Mouse (Mus musculus) liver, adult 2 months (tissue): ENCODE measurements around the gene Tmem91. TPM values are rescaled to one million over a fixed set of nuclear protein-coding genes. Genes with fewer than 3 reads are reported as not detected.
A peak's percentile ranks its signal among the peaks of the same experiment; 100 is the strongest.

ENCODE experiments used
- DNase-seq: peaks from one replicate; pipeline ENCODE4 v3.0.0-alpha.2; 2011; ENCODE audit warnings: low read depth, low spot score; ENCODE audit errors: extremely low read depth
- H3K27ac ChIP-seq: fragments of 200-500 bp; replicated peaks from 2 replicates; pipeline ENCODE4 v1.5.1; 2012; ENCODE audit warnings: low read depth, mild to moderate bottlenecking, control low read depth, inconsistent platforms, low read length; ENCODE audit not compliant: insufficient read depth
- H3K27me3 ChIP-seq: fragments of 200-500 bp; 2 replicates; pipeline ENCODE4 v1.6.1; 2012; ENCODE audit warnings: mild to moderate bottlenecking, moderate library complexity, low read length, inconsistent platforms; ENCODE audit not compliant: control insufficient read depth, insufficient read depth
- H3K36me3 ChIP-seq: fragments of 200-500 bp; 2 replicates; pipeline ENCODE4 v1.6.1; 2012; ENCODE audit warnings: low read length, inconsistent platforms; ENCODE audit not compliant: control insufficient read depth, insufficient read depth
- H3K4me1 ChIP-seq: fragments of 200-500 bp; 2 replicates; pipeline ENCODE4 v1.6.1; 2011; ENCODE audit warnings: low read length; ENCODE audit not compliant: control insufficient read depth, insufficient read depth
- H3K4me3 ChIP-seq: fragments of 200-500 bp; 2 replicates; pipeline ENCODE4 v1.5.1; 2011; ENCODE audit warnings: low read depth, mild to moderate bottlenecking, control low read depth, low read length, moderate library complexity; ENCODE audit not compliant: insufficient read depth
- H3K79me2 ChIP-seq: fragments of 200-500 bp; 2 replicates; pipeline ENCODE4 v1.6.1; 2012; ENCODE audit warnings: inconsistent platforms, mild to moderate bottlenecking, low read length, moderate library complexity; ENCODE audit not compliant: control insufficient read depth, insufficient read depth
- H3K9ac ChIP-seq: fragments of 200-500 bp; 2 replicates; pipeline ENCODE4 v1.6.1; 2012; ENCODE audit warnings: low read depth, mild to moderate bottlenecking, control low read depth, inconsistent platforms, low read length
- CTCF ChIP-seq: fragments of 200-500 bp; IDR thresholded peaks from 2 replicates; pipeline ENCODE4 v1.5.1; 2011; ENCODE audit warnings: low read depth, low read length, control low read depth
- POLR2A ChIP-seq: fragments of 200-500 bp; IDR thresholded peaks from 2 replicates; pipeline ENCODE4 v1.6.1; 2011; ENCODE audit warnings: low read length, control low read depth; ENCODE audit not compliant: insufficient read depth; ENCODE audit errors: extremely low read depth
- WGBS: fragments of 180-500 bp; shearing (Covaris S2); methylation state at CpG from one replicate; pipeline ENCODE4 v1.1.7; 2018; 5-methylcytosine and 5-hydroxymethylcytosine counted together
- polyA plus RNA-seq: library from polyadenylated mRNA; depleted of rRNA; stranded (reverse); fragments of >200 nt; gene quantifications from 2 replicates; pipeline ENCODE4 v1.2.3, GENCODE M21; 2012
- total RNA-seq: library from RNA; depleted of rRNA; stranded (reverse); fragments of >200 nt; gene quantifications from 2 replicates; pipeline ENCODE4 v1.2.3, GENCODE M21; 2014

Tmem91 gene
- total and polyA plus RNA-seq, 2 experiments = not detected

GRCm38 (mm10) chr7:25685926-25686470 lies 11.0 kb upstream of the Tmem91 start:
- WGBS = 85% methylated on average over 21 of the region's 21 CpGs
- no peaks in the 10 kb centered on the region for H3K36me3 ChIP-seq
- DNase-seq = no peak
- H3K4me3 ChIP-seq = no peak overlapping the region
- H3K27me3 ChIP-seq = peaks cover 6% of the 10 kb centered on the region; the same call in 1 of the 2 replicates
- no peak overlapping the region for H3K9ac ChIP-seq
- H3K27ac ChIP-seq = no peak overlapping the region
- 0 out of 2 replicates have a peak, but pooled peaks cover 3% of the 10 kb centered on the region for H3K4me1 ChIP-seq
- H3K79me2 ChIP-seq = no peaks in the 10 kb centered on the region
- TF ChIP-seq POLR2A (no peak), CTCF (no peak)

- H3K27me3 ChIP-seq = peaks cover 6% of the 10 kb centered on the region; the same call in 1 of the 2 replicates
- peaks cover 5% of the 10 kb centered on the region; the same call in 1 of the 2 replicates for H3K4me1 ChIP-seq
- no peaks in the 10 kb centered on the region for H3K36me3 ChIP-seq
- no peak for TF ChIP-seq CTCF
- no peak for TF ChIP-seq POLR2A
- H3K79me2 ChIP-seq = no peaks in the 10 kb centered on the region
- no peak overlapping the region for H3K4me3 ChIP-seq
- DNase-seq = no peak
- H3K9ac ChIP-seq = no peak overlapping the region
- 93% methylated on average over 6 of the region's 6 CpGs for WGBS
- no peak overlapping the region for H3K27ac ChIP-seq
These were observed 9.7 kb upstream of the Tmem91 start for GRCm38 (mm10) chr7:25684659-25685058.

- H3K27me3 ChIP-seq = peaks cover 6% of the 10 kb centered on the region; the same call in 1 of the 2 replicates
- peak overlapping the region; percentile 47; the same call in 1 of the 2 replicates for H3K27ac ChIP-seq
- 78% methylated on average over 7 of the region's 7 CpGs for WGBS
- H3K4me1 ChIP-seq = peaks cover 5% of the 10 kb centered on the region; the same call in 1 of the 2 replicates
- no peak overlapping the region for H3K4me3 ChIP-seq
- no peaks in the 10 kb centered on the region for H3K79me2 ChIP-seq
- no peaks in the 10 kb centered on the region for H3K36me3 ChIP-seq
- TF ChIP-seq POLR2A = no peak
- TF ChIP-seq CTCF = no peak
- H3K9ac ChIP-seq = peak overlapping the region; percentile 1; the same call in 1 of the 2 replicates
- peak; percentile 35 for DNase-seq
These were observed 8.7 kb upstream of the Tmem91 start for GRCm38 (mm10) chr7:25683474-25684180.

DNA sequence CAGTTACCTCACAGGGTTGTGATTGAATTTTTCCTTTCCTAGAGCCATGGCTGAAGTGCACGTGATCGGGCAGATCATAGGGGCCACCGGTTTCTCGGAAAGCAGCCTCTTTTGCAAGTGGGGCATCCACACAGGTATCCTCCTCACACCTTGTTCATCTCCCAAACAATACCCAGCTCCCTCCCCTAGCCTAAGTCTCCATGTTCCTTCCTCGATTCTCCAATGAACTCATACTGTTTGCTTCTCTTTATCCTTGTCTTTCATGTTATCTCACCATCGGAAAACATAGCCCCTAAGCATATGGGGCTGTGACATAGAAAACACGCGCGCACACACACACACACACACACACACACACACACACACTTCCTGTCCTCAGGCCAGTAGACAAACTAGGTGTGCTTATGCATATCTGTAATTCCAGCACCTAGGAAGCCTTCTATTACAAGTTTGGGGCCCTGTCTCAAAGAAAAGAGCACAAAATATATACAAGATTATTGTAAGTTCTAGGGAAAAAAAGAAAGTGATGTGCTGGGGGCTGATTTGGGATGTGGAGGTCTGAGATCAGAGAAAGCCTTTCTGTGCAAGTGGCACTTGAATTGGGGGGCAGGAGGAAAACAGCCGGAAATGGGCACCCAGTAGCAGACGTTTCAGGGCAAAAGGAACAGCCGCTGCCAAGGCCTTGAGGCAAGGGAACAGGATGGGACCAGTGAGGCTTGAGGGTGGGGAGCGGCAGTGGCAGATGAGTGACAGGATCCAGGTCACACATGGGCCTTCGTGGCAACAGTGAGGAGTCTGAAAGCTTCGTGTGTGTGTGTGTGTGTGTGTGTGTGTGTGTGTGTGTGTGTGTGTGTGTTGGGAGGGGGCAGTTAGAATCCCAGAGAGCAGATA lies 6.6 kb upstream of the Tmem91 start:
- Histone ChIP-seq H3K27ac (no peak overlapping the region), H3K36me3 (no peaks in the 10 kb centered on the region), H3K4me1 (peaks cover 5% of the 10 kb centered on the region; the same call in 1 of the 2 replicates), H3K27me3 (no peaks in the 10 kb centered on the region), H3K4me3 (no peak overlapping the region), H3K79me2 (no peaks in the 10 kb centered on the region), H3K9ac (no peak overlapping the region)
- WGBS = 67% methylated on average over 15 of the region's 15 CpGs
- no peak for DNase-seq
- no peak for TF ChIP-seq POLR2A
- no peak for TF ChIP-seq CTCF

- TF ChIP-seq CTCF = no peak
- TF ChIP-seq POLR2A = 0 out of 2 replicates have a peak, but pooled peaks have one; percentile 29
- DNase-seq = peak; percentile 81
- Histone ChIP-seq H3K9ac (peak within 1 kb of the TSS; percentile 80), H3K4me3 (peak within 1 kb of the TSS; percentile 81), H3K36me3 (no peaks in the 10 kb centered on the region), H3K27me3 (no peaks in the 10 kb centered on the region), H3K79me2 (no peaks in the 10 kb centered on the region), H3K4me1 (peaks cover 6% of the 10 kb centered on the region), H3K27ac (peak within 1 kb of the TSS; percentile 91)
- under 1% methylated on average over 46 of the region's 46 CpGs for WGBS
These were observed 5.7 kb upstream of the Tmem91 start, which contains the start of gene B9d2 for GRCm38 (mm10) chr7:25680514-25681258. Gene B9d2 (plus strand): TSS chr7:25680780.
